Mouse (Mus musculus) embryonic facial prominence, embryonic 10.5 days (tissue): ENCODE data around the gene Traf4. TPM values are rescaled to one million over a fixed set of nuclear protein-coding genes. Genes with fewer than 3 reads are reported as not detected.

Source experiments
- DNase-seq: peaks from one replicate; pipeline ENCODE4 v3.0.0-alpha.2; 2017; ENCODE audit warnings: low spot score
- H3K27ac ChIP-seq: fragments of 300-500 bp; sonication (generic); replicated peaks from 2 replicates; pipeline ENCODE4 v1.5.1; 2016; ENCODE audit warnings: mild to moderate bottlenecking
- H3K27me3 ChIP-seq: fragments of 300-500 bp; sonication (generic); replicated peaks from 2 replicates; pipeline ENCODE4 v1.6.1; 2016; ENCODE audit warnings: low read depth, mild to moderate bottlenecking; ENCODE audit not compliant: poor library complexity, severe bottlenecking
- H3K36me3 ChIP-seq: fragments of 300-500 bp; sonication (generic); replicated peaks from 2 replicates; pipeline ENCODE4 v1.6.1; 2016; ENCODE audit warnings: mild to moderate bottlenecking, moderate library complexity
- H3K4me1 ChIP-seq: fragments of 300-500 bp; sonication (generic); 2 replicates; pipeline ENCODE4 v1.6.1; 2016
- H3K4me3 ChIP-seq: fragments of 300-500 bp; sonication (generic); 2 replicates; pipeline ENCODE4 v1.5.1; 2016; ENCODE audit warnings: mild to moderate bottlenecking, moderate library complexity
- H3K9me3 ChIP-seq: fragments of 300-500 bp; sonication (generic); 2 replicates; pipeline ENCODE4 v1.6.1; 2016; ENCODE audit warnings: mild to moderate bottlenecking
- WGBS: fragments of 180-500 bp; shearing (Covaris S2); methylation state at CpG from one replicate; pipeline ENCODE4 v1.1.7; 2016; 5-methylcytosine and 5-hydroxymethylcytosine counted together
- polyA plus RNA-seq: library from polyadenylated mRNA; unstranded; fragments of >200 nt; fragmentation: Nextera tagmentation; extraction: Ambion mirVana; gene quantifications from 2 replicates; pipeline ENCODE4 v1.2.1, GENCODE M21; 2016

Gene Traf4
- polyA plus RNA-seq, 1 experiment from 2014 or later: 157 TPM

- H3K27me3 ChIP-seq: peaks cover 14% of the 10 kb centered on the region
- no peaks in the 10 kb centered on the region for H3K9me3 ChIP-seq
- H3K27ac ChIP-seq: no peak overlapping the region
- peaks cover 39% of the 10 kb centered on the region for H3K4me1 ChIP-seq
- H3K4me3 ChIP-seq: no peak overlapping the region
- WGBS: 85% methylated on average over 15 of the region's 15 CpGs
- peaks cover 27% of the 10 kb centered on the region for H3K36me3 ChIP-seq
- DNase-seq: no peak
Observed at GRCm38 (mm10) chr11:78170306-78170705, 4.9 kb upstream of the Traf4 start.

DNA sequence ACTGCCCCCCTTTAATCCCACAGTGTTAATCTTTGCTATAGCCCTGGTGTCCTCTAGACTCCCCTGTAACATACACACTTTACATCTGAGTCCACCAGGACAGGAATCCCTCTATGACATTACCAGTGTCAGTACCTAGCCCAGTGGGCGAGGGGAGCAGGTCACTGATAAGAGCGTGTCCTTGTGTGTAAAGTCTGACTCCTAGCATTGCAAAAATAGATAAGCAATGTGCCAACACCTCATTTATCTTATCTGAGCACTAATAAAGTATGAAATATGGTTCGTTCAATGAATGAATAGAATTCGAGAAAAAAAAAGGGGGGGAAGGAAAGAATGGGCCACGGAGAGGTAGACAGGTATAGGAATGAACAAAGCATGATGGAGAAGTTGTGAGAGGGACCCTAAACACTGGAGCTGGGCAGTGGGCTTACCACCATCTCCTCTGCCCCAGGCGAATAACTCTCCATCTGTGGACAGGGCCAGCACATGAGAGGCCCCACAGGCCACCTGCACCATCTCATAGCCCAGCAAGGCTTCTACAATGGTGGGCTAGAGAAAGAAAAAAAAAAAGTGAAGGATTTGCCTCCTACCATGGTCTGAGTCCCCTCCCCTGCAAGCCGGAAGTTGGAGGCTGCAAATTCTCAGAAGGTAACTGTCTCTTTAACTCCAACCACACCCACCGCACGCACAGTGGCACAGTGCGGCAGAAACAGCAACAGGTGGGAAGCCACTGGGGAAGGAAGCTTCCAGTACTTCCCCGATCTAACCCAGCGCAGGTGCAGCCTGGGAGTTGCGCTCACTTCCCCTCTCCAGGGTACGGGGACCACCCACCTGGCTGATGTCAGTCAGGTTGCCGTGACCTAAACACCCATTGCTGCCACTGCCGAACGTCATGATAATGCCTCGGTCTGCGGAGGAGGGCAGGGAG, 3.4 kb upstream of the Traf4 start:
- no peak for DNase-seq
- Histone ChIP-seq H3K27me3 (peaks cover 14% of the 10 kb centered on the region), H3K9me3 (no peaks in the 10 kb centered on the region), H3K27ac (0 out of 2 replicates have a peak overlapping the region, but pooled peaks have one; percentile 6), H3K4me1 (peaks cover 36% of the 10 kb centered on the region), H3K36me3 (peaks cover 28% of the 10 kb centered on the region), H3K4me3 (peak overlapping the region; percentile 25; the same call in 1 of the 2 replicates)
- WGBS: 55% methylated on average over 19 of the region's 19 CpGs

GRCm38 (mm10) chr11:78167257-78167959, 2.0 kb upstream of the Traf4 start:
- peaks cover 39% of the 10 kb centered on the region for H3K36me3 ChIP-seq
- DNase-seq: no peak
- no peak overlapping the region; the same call in 1 of the 2 replicates for H3K27ac ChIP-seq
- WGBS: 86% methylated on average over 14 of the region's 14 CpGs
- H3K4me1 ChIP-seq: peaks cover 50% of the 10 kb centered on the region
- peak overlapping the region; percentile 25; the same call in 1 of the 2 replicates for H3K4me3 ChIP-seq
- no peaks in the 10 kb centered on the region for H3K9me3 ChIP-seq
- H3K27me3 ChIP-seq: peaks cover 14% of the 10 kb centered on the region

DNA sequence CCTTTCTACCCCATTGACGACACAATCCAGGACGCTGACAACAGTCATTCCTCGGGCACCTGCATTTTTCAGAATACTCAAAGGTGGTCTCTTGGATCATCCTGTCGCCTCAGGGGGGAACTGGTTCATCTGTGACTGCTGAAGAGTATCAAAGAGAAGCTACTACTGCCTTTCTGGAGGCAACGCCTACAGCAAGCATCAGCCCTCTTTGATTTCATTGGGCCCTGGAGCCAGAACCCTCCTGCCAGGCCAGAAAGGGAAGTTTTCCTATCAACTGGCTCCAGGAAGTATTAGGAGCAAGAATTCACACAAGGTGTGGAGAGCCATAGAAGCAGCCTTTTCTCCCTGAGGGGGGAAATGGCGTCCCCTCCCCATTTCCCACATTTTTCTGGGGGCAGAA, 1.3 kb upstream of the Traf4 start:
- Histone ChIP-seq H3K9me3 (no peaks in the 10 kb centered on the region), H3K27me3 (peaks cover 14% of the 10 kb centered on the region), H3K4me1 (peaks cover 55% of the 10 kb centered on the region), H3K4me3 (peak overlapping the region; percentile 84; the same call in 1 of the 2 replicates), H3K27ac (peak overlapping the region; percentile 98; the same call in 1 of the 2 replicates), H3K36me3 (peaks cover 41% of the 10 kb centered on the region)
- 58% methylated on average over 6 of the region's 6 CpGs for WGBS
- no peak for DNase-seq

DNA sequence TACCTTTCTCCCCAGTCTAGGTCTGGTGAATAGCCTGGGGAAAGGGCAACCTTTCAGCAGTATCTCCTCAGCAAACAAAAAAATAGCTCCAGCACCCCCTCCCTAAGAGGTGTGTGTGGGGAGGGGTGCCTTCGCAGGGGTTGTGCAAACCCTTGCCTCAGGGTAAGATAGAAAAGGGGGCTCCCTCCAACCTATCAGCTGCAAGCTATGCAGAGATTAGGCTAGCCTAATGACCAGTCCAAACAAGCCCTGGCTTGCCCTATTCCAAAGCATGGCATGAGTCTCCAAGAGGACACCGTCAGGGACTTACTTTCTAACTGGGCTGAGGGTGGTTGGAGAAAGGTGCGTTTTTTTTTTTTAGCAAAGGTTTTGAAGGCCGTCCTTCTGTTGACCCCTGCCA, 772 bp upstream of the Traf4 start:
- no peaks in the 10 kb centered on the region for H3K9me3 ChIP-seq
- H3K36me3 ChIP-seq: peaks cover 45% of the 10 kb centered on the region
- H3K4me1 ChIP-seq: peaks cover 57% of the 10 kb centered on the region
- DNase-seq: peak; percentile 28
- peaks cover 14% of the 10 kb centered on the region for H3K27me3 ChIP-seq
- 28% methylated on average over 4 of the region's 4 CpGs for WGBS
- peak overlapping the region; percentile 98 for H3K27ac ChIP-seq
- H3K4me3 ChIP-seq: peak overlapping the region; percentile 84

DNA sequence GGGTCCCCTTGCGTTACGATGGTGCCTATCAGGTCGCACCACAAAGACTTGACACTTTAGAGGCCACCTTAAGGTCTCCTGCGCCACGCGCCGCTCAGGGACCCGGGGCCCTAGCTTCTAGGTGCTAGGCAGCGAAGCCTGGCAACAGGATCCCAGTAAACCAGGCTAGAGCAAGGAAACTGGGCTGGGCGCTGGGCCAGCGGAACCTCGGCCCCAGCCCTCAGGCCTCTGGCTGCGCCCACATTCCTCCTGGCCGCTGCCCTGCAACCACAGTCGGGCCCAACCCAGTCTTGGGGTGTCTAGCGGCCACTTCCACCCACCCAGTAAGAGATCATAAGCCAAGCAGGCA, 346 bp upstream of the Traf4 start:
- H3K4me3 ChIP-seq: peak overlapping the region; percentile 84

DNA sequence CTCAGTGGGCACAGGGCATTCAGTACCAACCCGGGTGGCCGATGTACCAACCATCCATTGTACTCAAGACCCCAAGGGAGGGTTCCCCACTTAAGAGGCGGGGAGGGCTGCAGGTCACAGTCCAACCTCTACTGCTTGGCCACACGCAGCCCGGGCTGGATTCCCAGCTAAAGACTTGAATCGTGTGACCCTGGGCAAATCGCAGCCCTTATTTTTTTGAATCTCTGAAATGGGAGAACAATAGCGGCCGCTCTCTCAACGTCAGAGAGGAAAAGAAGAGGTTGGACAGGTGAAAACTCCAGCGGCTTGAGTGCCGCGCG, 825 bp downstream of the Traf4 start:
- Histone ChIP-seq H3K4me1 (peaks cover 70% of the 10 kb centered on the region), H3K36me3 (peaks cover 50% of the 10 kb centered on the region), H3K27me3 (peaks cover 14% of the 10 kb centered on the region), H3K9me3 (no peaks in the 10 kb centered on the region), H3K4me3 (peak overlapping the region; percentile 84), H3K27ac (peak overlapping the region; percentile 98)
- under 1% methylated on average over 14 of the region's 14 CpGs for WGBS
- no peak for DNase-seq

More for the DNA sequence above, 346 bp upstream of the Traf4 start:
- Histone ChIP-seq H3K4me1 (peaks cover 60% of the 10 kb centered on the region), H3K27ac (peak overlapping the region; percentile 98), H3K27me3 (peaks cover 14% of the 10 kb centered on the region), H3K9me3 (no peaks in the 10 kb centered on the region), H3K36me3 (peaks cover 45% of the 10 kb centered on the region)
- DNase-seq: no peak
- 3% methylated on average over 16 of the region's 16 CpGs for WGBS

DNA sequence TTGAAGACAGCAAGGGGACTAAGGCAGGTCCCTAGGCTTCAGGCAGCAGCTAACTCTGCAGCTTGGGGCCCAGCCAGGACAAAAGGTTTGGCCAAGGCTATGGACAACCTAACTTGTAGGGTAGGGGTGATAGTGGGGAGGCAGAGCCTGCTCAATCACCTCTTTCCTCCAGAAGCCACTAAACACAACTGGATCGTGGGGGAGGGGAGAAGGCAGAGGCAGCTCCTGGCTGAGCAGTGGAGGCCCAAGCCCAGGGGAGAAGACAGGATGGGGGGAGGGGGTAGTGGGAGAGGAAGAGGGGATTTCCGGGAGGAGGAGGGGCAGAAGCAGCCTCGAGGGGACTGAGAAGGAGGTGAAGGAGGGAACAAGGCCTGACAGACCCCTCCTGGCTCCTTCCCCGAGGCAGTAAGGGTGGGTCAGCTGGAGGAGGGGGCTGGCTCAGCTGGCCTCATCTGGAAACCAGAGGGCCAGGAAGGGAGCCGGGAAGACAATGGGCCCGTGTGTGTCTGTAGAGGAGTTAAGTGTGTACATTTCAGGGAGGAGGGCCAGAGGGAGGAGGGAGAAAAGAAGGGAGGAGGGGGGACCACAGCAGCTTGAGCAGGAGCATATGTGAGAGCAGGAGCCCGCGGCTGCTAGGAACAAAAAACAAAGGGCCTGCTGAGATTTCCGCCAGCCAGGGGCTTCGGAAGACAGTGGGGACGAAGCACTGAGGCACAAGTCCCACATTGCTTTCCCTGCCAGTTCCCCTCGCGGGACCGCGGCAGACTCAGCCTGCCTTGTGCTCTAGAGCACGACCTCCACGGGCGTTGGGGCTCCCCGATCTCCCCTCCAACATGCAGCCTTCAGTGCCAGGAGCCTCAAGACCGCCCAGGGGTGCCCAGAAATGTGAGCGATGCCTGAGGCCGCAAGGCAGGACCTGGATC, 1.4 kb downstream of the Traf4 start:
- H3K4me3 ChIP-seq: peak overlapping the region; percentile 84
- DNase-seq: peak; percentile 93
- H3K36me3 ChIP-seq: peaks cover 57% of the 10 kb centered on the region
- peaks cover 68% of the 10 kb centered on the region for H3K4me1 ChIP-seq
- WGBS: under 1% methylated on average over 22 of the region's 22 CpGs
- H3K27me3 ChIP-seq: peaks cover 14% of the 10 kb centered on the region
- peak overlapping the region; percentile 98 for H3K27ac ChIP-seq
- no peaks in the 10 kb centered on the region for H3K9me3 ChIP-seq

DNA sequence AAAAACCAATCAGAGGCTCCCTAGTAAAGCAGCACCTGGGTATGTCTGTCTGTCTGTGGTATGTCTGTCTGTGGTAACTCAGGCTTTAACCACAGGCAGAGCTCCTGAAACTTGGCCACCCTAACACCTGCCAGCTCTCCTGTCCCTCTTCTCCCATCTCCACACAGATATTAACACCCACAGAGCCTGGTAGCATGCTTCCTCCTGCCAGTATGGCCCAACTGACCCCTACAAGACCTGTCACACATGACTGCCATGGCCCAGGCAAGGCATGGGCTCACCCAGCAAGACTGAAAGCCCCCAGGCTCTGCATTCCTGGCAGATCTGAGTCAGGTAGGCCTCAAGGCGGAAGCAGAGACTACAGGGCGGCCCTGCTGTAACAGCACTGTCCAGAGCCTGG, 2.3 kb downstream of the Traf4 start:
- WGBS: 60% methylated on average over 2 of the region's 2 CpGs
- Histone ChIP-seq H3K9me3 (no peaks in the 10 kb centered on the region), H3K36me3 (peaks cover 66% of the 10 kb centered on the region), H3K27me3 (peaks cover 14% of the 10 kb centered on the region), H3K27ac (peak overlapping the region; percentile 98), H3K4me1 (peaks cover 66% of the 10 kb centered on the region), H3K4me3 (peak overlapping the region; percentile 84)
- DNase-seq: no peak

- Histone ChIP-seq H3K4me3 (peak overlapping the region; percentile 84), H3K36me3 (peaks cover 67% of the 10 kb centered on the region), H3K9me3 (no peaks in the 10 kb centered on the region), H3K27ac (peak overlapping the region; percentile 98), H3K4me1 (peaks cover 64% of the 10 kb centered on the region), H3K27me3 (peaks cover 10% of the 10 kb centered on the region)
- WGBS: 69% methylated on average over 6 of the region's 6 CpGs
- no peak for DNase-seq
Observed at GRCm38 (mm10) chr11:78162504-78162903, 2.9 kb downstream of the Traf4 start.

- peaks cover 59% of the 10 kb centered on the region for H3K4me1 ChIP-seq
- peaks cover 69% of the 10 kb centered on the region for H3K36me3 ChIP-seq
- H3K27ac ChIP-seq: peak overlapping the region; percentile 98
- H3K9me3 ChIP-seq: no peaks in the 10 kb centered on the region
- 55% methylated on average over 4 of the region's 4 CpGs for WGBS
- H3K27me3 ChIP-seq: peaks cover 4% of the 10 kb centered on the region; the same call in 1 of the 2 replicates
- peak overlapping the region; percentile 84 for H3K4me3 ChIP-seq
- no peak for DNase-seq
Observed at GRCm38 (mm10) chr11:78161968-78162367, 3.4 kb downstream of the Traf4 start.

GRCm38 (mm10) chr11:78161169-78161568, 4.2 kb downstream of the Traf4 start:
- Histone ChIP-seq H3K36me3 (peaks cover 77% of the 10 kb centered on the region), H3K4me1 (peaks cover 57% of the 10 kb centered on the region), H3K27me3 (no peaks in the 10 kb centered on the region), H3K27ac (no peak overlapping the region), H3K9me3 (no peaks in the 10 kb centered on the region), H3K4me3 (peak overlapping the region; percentile 84; the same call in 1 of the 2 replicates)
- DNase-seq: no peak
- WGBS: 92% methylated on average over 14 of the region's 14 CpGs
